Mouse (Mus musculus) heart, postnatal 4 days (tissue): ENCODE results near the gene Gm382. TPM values are rescaled to one million over a fixed set of nuclear protein-coding genes. Genes with fewer than 3 reads are reported as not detected.
A peak's percentile ranks its signal among the peaks of the same experiment; 100 is the strongest.

Experiments used
- DNase-seq: peaks from one replicate; pipeline ENCODE4 v3.0.0; 2021
- total RNA-seq, 2 experiments: library from RNA; stranded (reverse); gene quantifications; 2 replicates each; pipeline ENCODE4 v1.2.3; 2021

The Gm382 gene
- not detected for total RNA-seq

DNA sequence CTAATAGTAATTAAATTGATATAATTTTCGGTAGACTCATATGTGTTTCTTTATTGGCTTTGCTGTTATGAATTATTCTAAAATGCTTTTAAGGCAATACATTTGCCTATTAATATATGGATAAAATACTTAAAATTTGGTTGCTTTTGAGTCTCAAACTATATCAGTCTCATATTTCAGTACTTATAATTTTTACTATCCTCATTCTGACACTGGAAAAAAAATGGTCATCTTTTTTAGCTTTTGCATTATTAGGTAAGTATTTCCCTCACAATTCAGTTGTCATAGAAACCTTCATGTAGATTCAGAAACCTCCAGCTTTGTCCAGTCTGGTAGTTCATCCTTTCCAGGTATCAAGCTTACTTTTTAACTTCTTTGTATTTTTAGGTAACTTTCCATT is at the start of gene Gm382:
Gm382 (plus strand) TSS at position 301 of the 400 bp plus-strand sequence.
- DNase-seq = no peak

DNA sequence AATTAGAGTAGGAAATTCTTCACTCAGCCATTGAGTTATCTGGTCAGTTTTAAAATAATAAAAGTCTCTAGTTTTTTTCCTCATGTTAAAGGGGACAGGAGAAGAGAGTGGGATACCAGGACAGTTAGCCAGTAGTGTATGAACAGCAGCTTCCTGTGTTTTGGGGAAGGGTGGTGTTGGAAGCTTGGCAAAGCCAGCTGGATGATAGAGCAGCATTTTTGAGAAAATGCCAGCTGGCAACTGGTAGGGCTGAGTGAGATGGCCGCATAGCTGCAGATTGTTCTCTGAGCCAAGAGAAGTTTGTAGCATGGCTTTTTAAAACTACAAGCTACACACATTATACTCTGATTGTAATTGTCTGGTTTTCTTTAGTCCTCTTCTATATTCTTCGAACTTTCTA is 30.4 kb downstream of the Gm382 start:
- peak; percentile 10 for DNase-seq

DNA sequence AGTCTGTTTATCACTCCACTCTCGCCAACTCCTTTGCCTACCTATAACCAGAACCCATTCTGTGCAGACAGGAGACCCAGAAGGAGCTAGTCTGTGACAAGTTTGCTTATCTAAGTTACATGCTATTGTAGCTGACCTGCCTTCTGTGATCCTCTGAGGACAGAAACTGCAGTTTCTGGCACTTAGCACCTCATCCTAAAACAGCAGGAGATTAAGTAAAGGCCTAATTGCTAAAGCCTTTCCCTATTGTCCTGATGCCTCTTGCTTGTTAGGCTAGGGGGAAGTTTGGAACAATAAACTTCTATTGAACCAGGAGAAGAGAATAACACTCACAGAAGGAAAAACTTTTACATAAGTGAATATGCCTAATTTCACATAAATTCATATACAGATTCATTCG is 51.5 kb downstream of the Gm382 start:
- DNase-seq = no peak

DNA sequence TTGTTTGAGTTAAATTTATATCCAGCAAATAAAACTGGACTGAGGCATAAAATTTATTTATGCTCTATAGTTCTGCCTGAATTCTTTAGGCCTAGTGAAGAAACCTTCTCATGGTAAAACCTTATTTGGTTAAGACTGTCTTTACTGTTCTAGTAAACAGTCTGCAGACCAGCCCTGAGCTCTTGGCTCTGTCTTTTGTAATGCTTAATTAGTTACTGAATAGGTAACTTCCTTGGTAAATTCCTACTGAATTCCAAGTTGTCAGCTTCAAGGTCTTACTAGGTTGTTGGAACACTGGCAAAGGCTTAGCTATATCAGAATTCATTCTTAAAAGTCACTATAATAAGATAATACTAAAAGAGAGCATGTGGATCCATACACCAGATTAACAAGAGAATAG is 53.3 kb downstream of the Gm382 start:
- DNase-seq = no peak

DNA sequence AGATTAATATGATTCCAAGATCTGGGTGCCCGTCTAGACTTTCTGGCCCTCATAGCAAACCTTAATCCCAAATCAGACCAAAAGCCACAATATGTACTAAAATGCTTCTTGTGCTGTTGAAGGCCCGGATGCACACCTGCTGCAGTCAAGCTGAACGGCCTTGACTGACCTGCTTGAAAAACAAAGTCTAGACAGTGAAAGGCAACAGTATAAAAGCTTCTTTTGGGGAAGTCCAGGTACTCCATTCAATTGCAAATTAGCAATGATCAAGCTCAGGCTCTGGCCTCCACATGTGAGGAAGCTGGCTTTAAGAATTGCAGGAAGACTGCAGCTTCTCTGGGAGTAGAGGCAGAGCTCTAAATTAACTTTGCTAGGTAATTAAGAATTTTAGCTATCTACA is 54.2 kb downstream of the Gm382 start:
- no peak for DNase-seq

DNA sequence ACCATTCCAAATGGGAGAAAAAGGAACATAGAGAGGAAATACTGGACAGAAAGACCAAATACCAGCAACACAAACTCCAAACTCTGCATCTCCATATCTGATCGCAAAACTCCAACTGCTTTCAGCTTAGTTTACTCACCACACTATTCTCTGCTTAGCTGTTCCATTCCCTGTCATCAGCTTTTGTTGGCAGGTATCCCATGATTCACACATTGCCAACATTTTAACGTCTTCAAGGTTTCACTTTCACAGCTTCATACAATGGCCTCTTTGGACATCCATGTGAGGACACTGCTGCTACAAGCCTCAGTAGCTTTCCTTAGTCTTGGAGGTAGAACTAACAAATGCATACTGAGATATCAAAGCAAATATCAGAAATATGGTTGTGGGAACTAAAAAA is 64.6 kb downstream of the Gm382 start:
- DNase-seq = no peak

Other genes with a start within 250 kb of the Gm382 start
- gene 4932411N23Rik, start 224.1 kb upstream of the Gm382 start, total RNA-seq = not detected